Mouse (Mus musculus) splenic B cell, adult 2 months (primary cell): ENCODE measurements around the gene Paf1.
A peak's percentile ranks its signal among the peaks of the same experiment; 100 is the strongest.

Experiments
- DNase-seq: peaks from one replicate; pipeline ENCODE4 v3.0.0-alpha.2; 2011; ENCODE audit warnings: low read depth, low spot score
- H3K27me3 ChIP-seq: 2 replicates; pipeline ENCODE4 v1.6.1; 2012; ENCODE audit warnings: mild to moderate bottlenecking, low read length, moderate library complexity, mixed read lengths; ENCODE audit not compliant: control insufficient read depth, poor library complexity, insufficient read depth, severe bottlenecking
- H3K36me3 ChIP-seq: 2 replicates; pipeline ENCODE4 v1.6.1; 2012; ENCODE audit warnings: mild to moderate bottlenecking, low read length, moderate library complexity, mixed read lengths; ENCODE audit not compliant: control insufficient read depth, poor library complexity, insufficient read depth, severe bottlenecking

The Paf1 gene

GRCm38 (mm10) chr7:28419416-28419815 lies 26.7 kb downstream of the Paf1 start:
- peaks cover 19% of the 10 kb centered on the region for H3K36me3 ChIP-seq
- no peaks in the 10 kb centered on the region for H3K27me3 ChIP-seq
- no peak for DNase-seq

DNA sequence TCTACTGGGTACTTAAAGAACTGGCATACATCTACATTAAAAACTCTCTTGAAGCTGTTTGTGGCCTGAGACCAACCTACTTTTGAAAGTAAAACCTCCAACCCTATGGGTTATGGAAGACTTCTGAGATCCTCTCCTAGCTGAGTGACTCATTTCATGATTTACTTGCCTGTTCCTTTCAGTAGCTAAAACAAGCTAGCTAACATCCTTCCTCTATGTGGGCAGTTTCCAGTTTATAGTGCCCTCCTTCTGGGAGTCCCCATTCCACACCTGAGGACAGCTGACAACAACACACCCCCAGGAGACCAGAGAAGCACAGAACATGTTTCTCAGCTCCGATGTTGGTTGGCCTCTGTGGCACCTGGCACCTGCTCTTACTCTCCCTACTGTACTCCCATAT lies 30.3 kb downstream of the Paf1 start:
- no peaks in the 10 kb centered on the region for H3K27me3 ChIP-seq
- peaks cover 19% of the 10 kb centered on the region; the same call in 1 of the 2 replicates for H3K36me3 ChIP-seq
- no peak for DNase-seq

DNA sequence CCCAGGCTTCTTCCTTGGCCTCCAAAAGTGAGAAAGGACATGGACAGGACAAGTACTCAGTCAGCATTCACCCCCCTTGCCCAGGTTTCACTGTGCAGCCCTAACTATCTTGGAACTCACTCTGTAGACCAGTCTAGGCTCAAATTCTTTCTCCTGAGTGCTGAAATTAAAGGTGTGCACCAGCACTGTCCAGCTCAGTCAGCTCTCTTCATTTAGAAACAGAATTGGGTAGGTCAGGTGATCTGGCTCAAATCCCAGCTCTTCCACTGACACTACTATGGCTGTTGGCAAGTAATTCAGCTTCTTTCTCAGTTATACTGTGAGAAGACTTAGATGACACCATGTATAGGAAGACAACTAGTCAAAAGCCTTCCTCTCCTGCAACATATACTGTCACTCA lies 35.0 kb downstream of the Paf1 start:
- no peak for DNase-seq
- H3K36me3 ChIP-seq, result peaks cover 7% of the 10 kb centered on the region; the same call in 1 of the 2 replicates
- H3K27me3 ChIP-seq, result no peaks in the 10 kb centered on the region

- no peak for DNase-seq
- no peaks in the 10 kb centered on the region for H3K36me3 ChIP-seq
Observed at GRCm38 (mm10) chr7:28430512-28430911, 37.8 kb downstream of the Paf1 start.

DNA sequence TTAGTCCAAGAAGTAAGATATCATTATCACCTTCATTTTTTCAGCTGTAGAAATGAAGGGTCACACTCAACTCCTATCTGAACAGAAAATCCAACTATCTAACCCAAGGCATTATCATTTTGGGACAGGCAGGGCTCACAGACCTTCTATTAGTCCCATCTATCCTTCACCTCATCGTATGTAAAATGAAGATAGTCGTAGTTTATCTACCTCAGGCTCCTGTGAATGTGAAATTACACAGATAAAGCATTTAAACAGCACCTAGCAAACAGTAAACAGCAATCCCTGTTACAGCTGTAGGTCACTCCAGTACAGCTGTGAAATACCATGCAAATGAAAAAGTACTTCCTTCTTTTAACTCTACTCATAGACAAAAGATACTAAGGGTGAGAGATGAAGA lies 39.5 kb downstream of the Paf1 start:
- no peak for DNase-seq
- no peaks in the 10 kb centered on the region for H3K36me3 ChIP-seq
- H3K27me3 ChIP-seq, result no peaks in the 10 kb centered on the region; the same call in 1 of the 2 replicates

More at GRCm38 (mm10) chr7:28430512-28430911, 37.8 kb downstream of the Paf1 start:
- no peaks in the 10 kb centered on the region; the same call in 1 of the 2 replicates for H3K27me3 ChIP-seq

DNA sequence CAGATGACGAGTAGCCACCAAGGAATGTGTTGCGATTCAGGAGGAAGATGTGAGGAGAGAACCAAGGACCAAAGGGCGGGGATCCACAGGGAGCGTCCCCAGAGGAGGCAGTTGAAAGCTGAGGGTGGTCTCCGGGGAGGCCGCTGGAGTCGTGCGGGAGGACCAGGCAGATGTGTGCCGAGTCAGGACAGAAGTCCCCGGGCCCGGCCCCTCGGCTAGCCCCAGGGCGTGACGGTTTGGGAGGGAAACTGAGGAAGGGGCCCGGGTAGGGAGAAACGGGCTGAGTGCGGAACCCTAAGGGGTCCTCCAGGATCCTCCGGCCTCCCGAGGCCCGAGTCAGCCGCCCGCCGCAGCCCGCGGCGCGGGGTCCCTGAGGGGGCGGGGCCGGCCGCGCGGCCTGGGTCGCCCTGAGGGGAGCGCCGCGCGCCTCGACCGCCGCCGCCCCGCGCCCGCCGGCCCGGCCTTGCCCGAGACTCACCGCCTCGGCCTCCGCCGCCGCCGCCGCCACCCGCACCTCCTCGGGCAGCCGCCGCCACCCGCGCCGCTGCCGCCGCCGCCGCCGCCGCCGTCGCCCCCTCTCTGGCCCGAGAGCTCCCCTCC lies 43.0 kb downstream of the Paf1 start:
- peak; percentile 31 for DNase-seq

GRCm38 (mm10) chr7:28436271-28436904 lies 43.6 kb downstream of the Paf1 start:
- peak; percentile 100 for DNase-seq
- no peaks in the 10 kb centered on the region for H3K36me3 ChIP-seq
- H3K27me3 ChIP-seq, result no peaks in the 10 kb centered on the region; the same call in 1 of the 2 replicates

More for the DNA sequence above, 43.0 kb downstream of the Paf1 start:
- Histone ChIP-seq H3K27me3 (no peaks in the 10 kb centered on the region; the same call in 1 of the 2 replicates), H3K36me3 (no peaks in the 10 kb centered on the region)

DNA sequence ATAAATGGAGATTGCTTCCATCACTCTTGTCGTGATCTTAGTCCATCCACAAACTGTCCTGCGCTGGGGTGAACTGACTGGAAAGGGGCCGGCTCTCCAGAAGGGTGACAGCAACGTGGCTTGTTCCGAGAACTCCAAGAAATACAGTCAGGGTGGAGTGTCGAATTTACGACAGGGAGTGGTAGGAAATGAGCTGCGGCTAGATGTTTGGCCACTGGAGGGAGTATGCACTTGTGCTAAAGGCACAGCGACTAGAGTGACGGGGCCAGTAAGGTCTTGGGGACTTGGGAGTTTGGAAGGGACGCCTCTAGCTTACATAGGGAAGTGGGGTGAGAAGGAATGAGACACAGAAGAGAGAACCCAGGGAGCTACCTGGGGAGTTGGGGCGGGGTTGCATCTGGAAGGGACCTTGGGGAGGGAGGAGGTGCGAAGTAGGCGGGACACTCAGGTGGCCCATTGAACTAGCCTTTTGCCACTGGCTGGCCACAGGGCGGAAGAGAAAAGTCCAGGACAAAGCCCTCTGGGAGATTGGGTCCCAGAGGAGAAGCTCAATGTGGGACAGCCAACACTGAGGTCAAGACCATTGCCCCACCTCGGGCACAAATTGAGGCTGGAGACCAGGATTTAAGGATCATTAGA lies 44.3 kb downstream of the Paf1 start, which contains the start of gene Gmfg:
Gene Gmfg (plus strand): TSS at position 516 of the 639 bp plus-strand sequence.
- H3K27me3 ChIP-seq, result no peaks in the 10 kb centered on the region; the same call in 1 of the 2 replicates
- H3K36me3 ChIP-seq, result no peaks in the 10 kb centered on the region
- DNase-seq, result peak; percentile 90

GRCm38 (mm10) chr7:28437964-28438363 lies 45.2 kb downstream of the Paf1 start:
- DNase-seq, result no peak
- H3K36me3 ChIP-seq, result no peaks in the 10 kb centered on the region
- H3K27me3 ChIP-seq, result no peaks in the 10 kb centered on the region; the same call in 1 of the 2 replicates

DNA sequence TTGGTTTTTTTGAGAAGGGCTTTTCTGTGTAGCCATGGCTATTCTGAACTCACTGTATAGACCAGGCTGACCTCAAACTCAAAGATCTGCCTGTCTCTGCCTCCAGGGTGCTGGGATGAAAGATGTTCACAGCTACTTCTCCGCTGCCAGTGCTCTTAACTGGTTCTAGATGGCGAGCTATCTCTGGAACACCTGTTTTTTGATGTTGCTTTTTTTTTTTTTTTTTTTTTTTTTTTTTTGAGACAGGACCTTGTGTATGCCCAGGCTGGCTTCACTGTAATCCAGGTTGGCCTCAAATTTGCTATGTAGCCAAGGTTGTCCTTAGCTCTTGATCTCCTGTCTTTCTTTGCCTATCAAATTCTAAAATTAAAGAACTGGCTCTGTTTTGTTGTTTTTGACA lies 46.0 kb downstream of the Paf1 start:
- 0 out of 2 replicates have a peak, but pooled peaks cover 2% of the 10 kb centered on the region for H3K36me3 ChIP-seq
- H3K27me3 ChIP-seq, result no peaks in the 10 kb centered on the region; the same call in 1 of the 2 replicates
- DNase-seq, result no peak

DNA sequence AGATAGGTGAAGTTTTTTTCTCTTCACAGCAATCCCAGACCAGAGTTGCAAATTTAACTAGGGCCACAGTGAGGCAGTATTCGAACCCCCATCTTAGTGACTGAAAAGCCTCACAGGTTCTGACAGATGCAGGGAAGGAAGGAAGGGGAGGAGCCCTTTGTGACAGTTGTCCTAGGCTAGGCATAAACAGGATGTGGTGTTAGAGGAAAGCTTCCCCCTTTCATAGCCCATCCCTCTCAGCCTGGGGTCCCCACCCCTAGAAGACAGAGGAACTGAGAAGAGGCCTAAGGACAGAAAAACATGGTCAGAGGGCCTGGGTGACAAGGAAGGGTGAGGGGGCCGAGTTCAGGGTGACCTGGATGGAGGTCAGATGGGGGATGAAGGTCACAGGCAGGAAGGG lies 48.0 kb downstream of the Paf1 start:
- no peaks in the 10 kb centered on the region for H3K27me3 ChIP-seq
- peak; percentile 91 for DNase-seq
- H3K36me3 ChIP-seq, result peaks cover 11% of the 10 kb centered on the region

- no peaks in the 10 kb centered on the region for H3K27me3 ChIP-seq
- peaks cover 18% of the 10 kb centered on the region for H3K36me3 ChIP-seq
- DNase-seq, result no peak
Observed at GRCm38 (mm10) chr7:28441776-28442485, 49.2 kb downstream of the Paf1 start.

DNA sequence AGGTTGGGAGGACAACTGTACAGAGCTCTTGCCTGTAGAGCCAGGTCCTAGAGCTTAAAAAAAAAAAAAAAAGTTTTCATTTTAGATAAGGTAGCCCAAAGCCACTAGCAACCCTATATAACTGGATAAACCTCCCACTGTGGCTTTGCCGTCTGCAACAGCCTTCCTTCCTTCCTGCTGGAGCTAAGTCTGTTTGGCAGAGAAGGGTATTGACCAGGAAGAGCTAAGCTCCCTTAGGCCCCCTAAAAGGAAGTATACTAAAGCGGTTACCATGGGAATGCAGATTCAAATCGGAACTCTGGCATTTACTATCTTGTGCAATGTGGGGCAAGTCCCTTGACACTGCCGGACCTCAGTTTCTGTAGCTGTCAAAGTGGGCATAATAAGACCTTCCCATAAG lies 49.9 kb downstream of the Paf1 start:
- peak; percentile 31 for DNase-seq
- Histone ChIP-seq H3K36me3 (peaks cover 18% of the 10 kb centered on the region), H3K27me3 (no peaks in the 10 kb centered on the region)

DNA sequence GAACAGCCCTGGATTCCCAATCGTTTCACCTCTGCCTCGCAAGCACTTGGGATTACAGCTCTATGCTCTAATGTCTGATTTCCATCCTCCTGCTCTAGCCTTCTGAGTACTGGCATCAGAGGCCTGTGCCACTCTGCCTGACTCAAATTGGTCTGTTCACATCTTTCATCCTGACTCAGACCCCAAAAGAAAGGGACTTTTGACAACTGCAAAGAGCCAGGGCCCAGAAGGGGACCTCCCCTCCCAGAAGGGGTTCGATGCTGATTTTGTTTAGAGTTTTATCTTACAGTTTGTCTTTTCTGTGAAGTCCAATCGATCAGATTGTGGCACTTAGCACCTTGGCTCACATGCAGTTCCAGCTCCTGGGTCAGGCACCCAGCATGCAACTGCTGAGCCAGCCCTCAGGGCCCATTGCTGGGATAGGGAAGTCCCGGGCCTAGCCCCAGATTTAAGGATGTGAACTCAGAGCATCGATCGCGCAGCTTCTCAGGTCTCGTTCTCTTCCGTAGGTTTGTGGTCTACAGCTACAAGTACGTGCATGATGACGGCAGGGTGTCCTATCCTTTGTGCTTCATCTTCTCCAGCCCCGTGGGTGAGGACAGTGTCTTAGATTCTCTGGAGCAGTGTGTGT lies 51.7 kb downstream of the Paf1 start:
- no peaks in the 10 kb centered on the region for H3K27me3 ChIP-seq
- no peak for DNase-seq
- peaks cover 18% of the 10 kb centered on the region for H3K36me3 ChIP-seq
